Mouse (Mus musculus) gastrocnemius, adult 2 months (tissue): ENCODE data around the gene Gm20388. TPM values are rescaled to one million over a fixed set of nuclear protein-coding genes. Genes with fewer than 3 reads are reported as not detected.
"Not testable (repeated sequence)": the region's sequence is repeated elsewhere in the genome, so short reads cannot be mapped to it uniquely, and the experiment has no call there.

Source experiments
- DNase-seq: peaks from one replicate; pipeline ENCODE4 v3.0.0; 2022
- H3K27ac ChIP-seq: fragments of 200-600 bp; 2 replicates; pipeline ENCODE4 v1.8.1; 2022; ENCODE audit warnings: mild to moderate bottlenecking
- H3K4me3 ChIP-seq: fragments of 200-600 bp; 2 replicates; pipeline ENCODE4 v1.8.1; 2022; ENCODE audit warnings: mild to moderate bottlenecking, moderate library complexity
- CTCF ChIP-seq: fragments of 200-600 bp; IDR thresholded peaks from 2 replicates; pipeline ENCODE4 v1.8.1; 2022; ENCODE audit warnings: antibody characterized with exemption, mild to moderate bottlenecking, moderate library complexity
- intact Hi-C: fragments of 180-260 bp; cut with DNase I; formaldehyde crosslinking; loops from one replicate; pipeline ENCODE4 v1.15.1; 2025
- total RNA-seq, 2 experiments: library from RNA; stranded (reverse); gene quantifications; 2 replicates each; pipeline ENCODE4 v1.2.3; 2021

Gm20388 gene
- total RNA-seq, 2 experiments from 2014 or later = 6.1 to 15.0 TPM

DNA sequence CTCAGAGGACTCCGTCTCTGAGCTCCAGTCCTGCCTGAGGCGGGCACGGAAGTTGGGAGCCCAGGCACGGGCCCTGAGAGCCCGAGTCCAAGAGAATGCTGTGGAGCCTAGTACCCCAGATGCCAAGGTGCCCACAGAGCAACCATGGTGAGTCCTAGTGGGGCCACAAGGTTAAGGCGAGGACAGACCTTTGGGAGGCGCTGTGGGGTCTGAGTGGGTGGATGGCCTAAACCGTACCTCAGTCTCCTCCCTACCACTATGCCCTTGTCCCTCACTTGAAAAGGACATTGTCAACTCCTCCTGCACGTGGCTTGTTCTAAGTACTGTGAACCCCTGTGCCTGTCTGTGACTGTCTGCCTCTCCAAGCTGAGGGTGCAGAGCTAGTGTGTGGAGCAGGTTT, 2658.7 kb downstream of the Gm20388 start:
- H3K4me3 ChIP-seq = no peak overlapping the region
- TF ChIP-seq CTCF = no peak
- no peak overlapping the region for H3K27ac ChIP-seq
- intact Hi-C loops = no loop called here
- DNase-seq = no peak

DNA sequence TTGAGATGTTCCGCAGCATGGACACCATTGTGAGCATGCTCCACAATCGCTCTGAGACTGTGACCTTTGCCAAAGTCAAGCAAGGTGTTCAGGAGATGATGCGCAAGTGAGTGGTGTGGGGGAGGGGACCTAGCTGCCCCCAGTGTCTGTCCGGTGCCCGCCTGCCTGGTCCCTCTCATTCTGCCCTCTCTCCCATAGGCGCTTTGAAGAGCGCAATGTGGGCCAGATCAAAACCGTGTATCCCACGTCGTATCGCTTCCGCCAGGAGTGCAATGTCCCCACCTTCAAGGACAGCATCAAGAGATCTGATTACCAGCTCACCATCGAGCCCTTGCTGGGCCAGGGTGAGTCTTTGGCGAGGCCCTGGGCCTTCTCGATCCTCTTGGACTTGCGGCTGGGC, 2659.4 kb downstream of the Gm20388 start:
- intact Hi-C loops = no loop called here
- no peak for DNase-seq
- no peak for TF ChIP-seq CTCF
- no peak overlapping the region for H3K4me3 ChIP-seq
- no peak overlapping the region for H3K27ac ChIP-seq

DNA sequence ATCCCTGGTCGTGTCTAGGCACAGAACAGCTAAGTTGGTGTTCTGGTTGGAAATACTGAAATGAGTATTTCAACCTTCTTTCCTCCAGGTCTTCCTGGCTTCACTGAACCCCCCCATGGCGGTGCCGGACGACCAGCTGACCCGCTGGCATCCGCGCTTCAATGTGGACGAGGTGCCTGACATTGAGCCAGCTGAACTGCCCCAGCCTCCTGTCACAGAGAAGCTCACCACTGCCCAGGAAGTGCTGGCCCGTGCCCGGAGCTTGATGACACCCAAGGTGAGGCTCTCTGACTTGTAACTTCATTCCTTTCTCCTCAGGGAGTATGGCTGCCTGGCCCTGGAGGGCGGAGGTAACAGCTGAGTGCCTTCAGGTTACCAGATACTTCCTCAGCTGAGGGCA, 2660.5 kb downstream of the Gm20388 start:
- intact Hi-C loops = no loop called here
- Histone ChIP-seq H3K27ac (no peak overlapping the region), H3K4me3 (no peak overlapping the region)
- no peak for DNase-seq
- no peak for TF ChIP-seq CTCF

DNA sequence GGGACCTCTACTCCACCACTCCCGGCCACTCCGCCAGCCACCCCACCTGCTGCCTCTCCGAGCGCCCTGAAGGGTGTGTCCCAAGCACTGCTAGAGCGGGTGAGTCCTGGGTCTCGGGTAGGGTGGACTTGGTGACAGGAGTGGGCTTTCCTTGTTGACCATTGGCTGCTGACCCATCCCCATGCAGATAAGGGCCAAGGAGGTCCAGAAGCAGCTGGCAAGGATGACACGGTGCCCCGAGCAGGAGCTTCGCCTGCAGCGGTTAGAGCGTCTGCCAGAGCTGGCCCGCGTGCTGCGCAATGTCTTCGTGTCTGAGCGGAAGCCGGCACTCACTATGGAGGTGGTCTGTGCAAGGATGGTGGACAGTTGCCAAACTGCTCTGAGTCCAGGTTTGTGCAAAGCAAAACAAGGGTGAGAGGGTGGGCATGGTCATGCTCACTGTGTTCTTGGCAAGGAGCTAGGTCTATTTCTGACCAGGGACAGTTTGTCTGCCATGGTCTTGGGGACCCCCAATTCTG, 2661.2 kb downstream of the Gm20388 start:
- TF ChIP-seq CTCF = no peak

DNA sequence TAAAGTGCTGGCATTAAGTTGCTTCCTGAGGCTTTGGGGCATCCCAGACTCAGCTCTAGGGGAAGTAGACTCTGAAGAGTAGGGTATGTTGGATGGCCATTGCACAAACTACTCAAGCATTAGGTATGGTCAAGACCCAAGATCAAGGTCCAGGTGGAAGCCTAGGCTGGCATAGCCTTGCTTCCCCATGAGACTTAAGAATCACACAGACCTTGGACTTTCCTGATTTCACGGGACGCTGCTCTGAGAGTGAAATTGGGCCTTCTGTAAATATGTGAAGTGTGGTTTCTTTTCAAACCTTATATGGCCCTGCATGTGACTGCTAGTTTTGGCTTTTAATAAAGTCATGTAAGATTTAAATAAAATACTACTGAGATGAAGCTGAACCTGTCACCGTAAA, 2662.1 kb downstream of the Gm20388 start:
- intact Hi-C loops = no loop called here
- no peak for TF ChIP-seq CTCF
- H3K4me3 ChIP-seq = no peak overlapping the region
- no peak overlapping the region for H3K27ac ChIP-seq
- DNase-seq = no peak

More for the DNA sequence above, 2661.2 kb downstream of the Gm20388 start:
- intact Hi-C loops = no loop called here
- Histone ChIP-seq H3K4me3 (no peak overlapping the region), H3K27ac (no peak overlapping the region)
- no peak for DNase-seq

DNA sequence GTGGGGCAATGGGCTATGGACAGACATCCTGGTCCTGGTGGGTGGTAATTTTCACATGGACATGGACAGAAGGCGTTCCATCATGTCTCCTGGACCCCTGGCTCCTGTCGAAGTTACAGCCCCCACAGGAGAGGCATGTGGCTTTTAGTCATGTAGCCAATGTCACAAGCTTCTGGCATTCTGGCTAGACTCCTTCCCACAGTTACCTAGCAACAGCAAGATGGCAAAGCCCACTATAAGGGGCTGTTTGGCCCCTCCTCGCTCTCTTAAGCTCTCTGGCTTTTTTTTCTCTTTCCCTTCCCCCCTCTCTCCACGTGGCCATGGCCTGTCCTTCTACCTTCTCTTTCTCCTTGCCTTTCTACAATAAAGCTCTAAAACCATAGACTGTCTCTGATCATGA, 2662.5 kb downstream of the Gm20388 start:
- H3K4me3 ChIP-seq, intact Hi-C loops, DNase-seq, H3K27ac ChIP-seq: not testable (repeated sequence)

DNA sequence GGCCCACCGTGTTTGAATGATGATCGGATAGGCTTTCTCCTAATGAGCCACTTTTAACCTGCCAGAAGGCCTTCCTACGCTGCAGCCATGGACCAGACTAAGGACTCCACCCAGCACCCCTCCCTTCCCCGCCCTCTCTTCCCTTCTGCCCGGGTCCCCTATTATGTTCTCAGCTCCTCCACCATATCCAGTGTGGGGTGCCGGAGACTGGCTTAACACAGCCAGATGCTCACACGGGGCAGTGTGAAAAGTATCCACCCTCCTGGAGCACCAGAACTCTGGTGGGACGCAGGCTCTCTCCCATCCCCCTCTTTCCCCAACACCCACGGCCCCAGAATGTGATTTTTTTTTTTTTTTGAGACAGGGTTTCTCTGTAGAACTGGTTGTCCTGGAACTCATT, 2662.9 kb downstream of the Gm20388 start:
- no peak overlapping the region for H3K4me3 ChIP-seq
- intact Hi-C loops = no loop called here
- no peak for TF ChIP-seq CTCF
- DNase-seq = no peak
- no peak overlapping the region for H3K27ac ChIP-seq

DNA sequence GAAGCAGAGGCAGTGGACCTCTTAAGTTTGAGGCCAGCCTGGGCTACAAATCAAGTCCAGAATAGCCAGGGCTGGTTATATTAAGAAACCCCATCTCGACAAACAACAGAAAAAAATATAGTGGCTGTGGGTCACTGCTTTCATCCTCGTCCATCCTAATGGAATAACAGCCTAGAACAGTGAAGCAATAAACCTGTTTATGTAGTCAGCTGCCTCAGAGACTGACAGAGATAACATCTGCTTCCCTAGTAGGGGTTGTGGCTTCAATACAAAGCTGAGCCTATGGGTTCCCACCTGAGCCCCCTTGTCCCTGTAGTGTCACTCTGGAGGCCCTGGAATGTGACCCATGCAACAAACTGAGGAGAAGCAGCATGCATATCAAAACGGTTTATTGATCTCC, 2663.6 kb downstream of the Gm20388 start:
- H3K4me3 ChIP-seq = no peak overlapping the region
- H3K27ac ChIP-seq = no peak overlapping the region
- DNase-seq = no peak
- TF ChIP-seq CTCF = no peak
- intact Hi-C loops = no loop called here

DNA sequence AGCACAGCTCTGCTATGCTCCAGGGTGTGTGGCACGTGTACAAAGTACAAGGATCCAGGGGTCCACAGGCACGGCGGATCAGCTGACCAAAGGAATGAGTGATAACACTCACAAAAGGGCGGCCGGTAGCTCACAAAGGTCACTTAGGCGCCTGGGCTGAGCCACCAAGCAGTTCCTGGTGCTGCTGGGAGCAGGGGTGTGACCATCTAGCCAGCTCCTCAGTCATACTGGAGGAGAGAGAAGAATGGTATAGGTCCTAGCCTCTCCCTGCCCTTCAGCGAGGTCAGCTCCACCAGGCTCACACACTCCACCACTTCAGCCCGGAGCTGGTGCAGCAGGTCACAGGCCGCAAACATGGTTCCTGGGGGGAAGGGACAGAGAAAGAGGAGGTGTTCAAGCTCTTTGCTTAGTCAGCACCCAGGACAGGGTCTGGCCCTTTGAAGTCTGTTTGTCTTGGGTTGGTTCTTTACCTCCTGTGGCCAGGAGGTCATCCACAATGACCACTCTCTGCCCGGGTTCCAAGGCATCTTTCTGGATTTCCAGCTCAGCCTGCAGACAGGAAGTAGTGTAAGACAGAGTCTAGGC, 2664.1 kb downstream of the Gm20388 start:
- DNase-seq = no peak
- no peak for TF ChIP-seq CTCF
- Histone ChIP-seq H3K27ac (peak overlapping the region; percentile 48), H3K4me3 (peak overlapping the region; percentile 95; the same call in 1 of the 2 replicates)
- intact Hi-C loops = no loop called here

DNA sequence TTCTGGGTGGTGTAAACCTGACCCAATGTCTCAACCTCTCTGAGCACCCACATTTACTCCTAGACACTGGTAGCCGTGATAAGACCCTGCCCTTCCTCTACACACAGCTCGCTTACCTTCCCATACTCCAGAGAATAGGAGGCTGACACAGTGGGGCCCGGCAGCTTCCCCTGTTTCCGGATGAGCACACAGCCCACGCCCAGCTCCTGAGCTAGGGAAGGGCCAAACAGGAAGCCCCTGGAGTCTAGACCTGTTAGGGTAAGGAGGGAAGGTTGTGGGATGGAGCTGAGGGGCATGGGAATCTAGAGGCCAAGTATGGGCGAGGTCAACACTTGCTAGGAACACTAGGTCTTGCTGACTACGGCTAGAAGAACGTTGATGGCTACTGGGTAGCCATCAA, 2664.6 kb downstream of the Gm20388 start:
- intact Hi-C loops = no loop called here
- Histone ChIP-seq H3K4me3 (peak overlapping the region; percentile 95), H3K27ac (peak overlapping the region; percentile 48)
- no peak for TF ChIP-seq CTCF
- no peak for DNase-seq

DNA sequence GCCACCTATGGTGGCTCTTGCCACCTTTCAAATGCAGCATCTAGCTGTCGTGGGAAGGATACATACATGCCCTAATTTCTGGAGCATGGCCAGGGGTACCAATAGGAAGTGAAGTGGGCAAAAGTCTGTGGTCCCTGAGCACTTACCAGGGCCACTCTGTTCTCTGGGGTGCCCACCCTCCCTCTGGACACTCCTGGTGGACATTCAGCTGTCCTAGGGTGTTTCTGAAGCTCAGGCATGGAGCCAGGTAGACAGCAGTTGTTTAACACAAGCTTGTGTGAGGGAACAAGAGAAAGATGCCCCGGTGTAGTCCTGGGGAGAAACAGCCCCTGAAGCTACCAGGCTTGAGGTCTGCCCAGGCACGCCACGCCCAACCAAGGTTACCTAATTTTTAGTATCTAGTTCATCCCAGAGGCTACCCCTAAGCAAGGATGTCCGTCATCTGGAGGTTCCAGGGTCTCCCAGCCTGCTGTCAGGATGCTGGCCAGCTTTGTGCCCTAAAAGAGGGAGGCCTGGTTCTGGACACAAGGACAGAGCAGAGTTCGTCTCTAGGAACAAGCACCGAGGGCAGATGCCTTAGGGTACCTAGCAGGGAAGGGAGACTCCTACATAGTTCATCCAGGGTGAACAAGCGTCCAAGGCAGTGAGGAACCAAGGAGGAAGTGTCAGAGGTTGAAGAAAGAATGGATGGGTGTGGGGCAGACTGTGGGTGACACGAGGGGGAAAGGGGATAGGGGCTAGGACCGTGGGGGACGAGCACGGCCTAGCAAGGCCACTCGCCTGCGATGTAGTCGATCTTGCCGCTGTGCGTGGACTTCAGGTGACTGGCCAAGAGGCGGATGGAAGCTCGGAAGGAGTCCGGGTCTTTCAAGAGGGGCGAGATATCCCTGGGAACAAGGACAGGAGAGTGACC, 2665.3 kb downstream of the Gm20388 start:
- H3K27ac ChIP-seq = peak overlapping the region; percentile 90
- no peak for DNase-seq
- peak overlapping the region; percentile 95 for H3K4me3 ChIP-seq
- no peak for TF ChIP-seq CTCF
- intact Hi-C loops = no loop called here

DNA sequence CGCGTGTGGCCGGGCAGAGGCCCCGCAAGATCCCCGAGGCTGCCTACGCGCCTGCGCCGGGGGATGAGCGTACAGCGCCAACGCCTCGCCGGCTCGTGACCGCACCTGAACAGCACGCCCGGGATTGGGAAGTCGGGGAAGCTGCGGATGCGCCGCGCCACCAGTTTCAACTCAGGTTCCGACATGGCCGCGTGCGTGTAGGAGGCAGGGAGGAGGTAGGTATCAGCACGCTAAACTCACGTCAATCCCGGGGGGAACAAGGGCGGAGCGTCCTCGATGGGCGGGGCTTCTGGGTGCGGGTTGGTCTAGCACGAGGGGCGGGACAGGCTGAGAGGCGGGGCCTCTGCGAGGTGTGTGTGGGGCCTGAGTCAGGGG, 2666.0 kb downstream of the Gm20388 start, which contains the start of gene Aprt:
Aprt (minus strand) TSS at position 262 of the 375 bp plus-strand sequence.
- H3K27ac ChIP-seq = peak within 1 kb of the TSS; percentile 90
- peak; percentile 96 for DNase-seq
- intact Hi-C loops = no loop called here
- no peak for TF ChIP-seq CTCF
- peak within 1 kb of the TSS; percentile 95 for H3K4me3 ChIP-seq

DNA sequence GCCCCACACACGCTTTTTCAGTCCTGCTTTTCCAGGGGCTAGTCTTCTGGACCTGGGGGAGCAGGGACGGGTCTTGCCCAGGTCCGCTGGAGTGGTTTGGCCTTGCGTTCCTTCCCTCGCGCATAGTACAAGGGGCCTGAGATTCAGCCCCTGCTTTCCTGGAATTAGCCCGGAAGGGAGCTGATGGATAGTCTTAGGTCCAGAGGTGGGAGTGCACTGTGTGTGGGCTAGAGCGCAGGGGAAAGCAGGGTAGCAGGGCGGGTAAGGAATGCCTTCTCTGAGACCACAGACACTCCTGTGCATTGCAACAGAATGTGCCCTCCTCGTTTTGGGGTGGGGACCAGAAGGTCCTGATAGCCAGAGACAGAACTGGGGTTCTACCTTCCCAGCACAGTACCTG, 2666.5 kb downstream of the Gm20388 start:
- Histone ChIP-seq H3K27ac (peak overlapping the region; percentile 90), H3K4me3 (peak overlapping the region; percentile 95)
- intact Hi-C loops = no loop called here
- DNase-seq = no peak
- TF ChIP-seq CTCF = no peak
